Mouse (Mus musculus) hindbrain, embryonic 15.5 days (tissue): Measurements from ENCODE around the gene Gabbr1. TPM values are rescaled to one million over a fixed set of nuclear protein-coding genes. Genes with fewer than 3 reads are reported as not detected.
"Not testable (repeated sequence)": the region's sequence is repeated elsewhere in the genome, so short reads cannot be mapped to it uniquely, and the experiment has no call there.

Source experiments
- ATAC-seq: fragments of 200-750 bp; cut with Nextera tagmentation; 2 replicates; pipeline ENCODE4 v1.8.0; 2017; ENCODE audit warnings: low read depth, moderate number of reproducible peaks, moderate TSS enrichment; ENCODE audit not compliant: low FRiP score
- H3K27ac ChIP-seq: fragments of 300-500 bp; sonication (generic); replicated peaks from 2 replicates; pipeline ENCODE4 v1.5.1; 2015; ENCODE audit warnings: mild to moderate bottlenecking, inconsistent platforms
- H3K27me3 ChIP-seq: fragments of 300-500 bp; sonication (generic); 2 replicates; pipeline ENCODE4 v1.6.1; 2015; ENCODE audit warnings: control low read depth, inconsistent platforms
- H3K36me3 ChIP-seq: fragments of 300-500 bp; sonication (generic); 2 replicates; pipeline ENCODE4 v1.6.1; 2015; ENCODE audit warnings: control low read depth, inconsistent platforms
- H3K4me1 ChIP-seq: fragments of 300-500 bp; sonication (generic); replicated peaks from 2 replicates; pipeline ENCODE4 v1.6.1; 2015; ENCODE audit warnings: control low read depth, inconsistent platforms
- H3K4me2 ChIP-seq: fragments of 300-500 bp; sonication (generic); 2 replicates; pipeline ENCODE4 v1.6.1; 2015; ENCODE audit warnings: moderate library complexity, mild to moderate bottlenecking, inconsistent platforms
- H3K4me3 ChIP-seq: fragments of 300-500 bp; sonication (generic); 2 replicates; pipeline ENCODE4 v1.5.1; 2015; ENCODE audit warnings: mild to moderate bottlenecking, inconsistent platforms
- H3K9ac ChIP-seq: fragments of 300-500 bp; sonication (generic); 2 replicates; pipeline ENCODE4 v1.6.1; 2015; ENCODE audit warnings: inconsistent platforms
- H3K9me3 ChIP-seq: fragments of 300-500 bp; sonication (generic); 2 replicates; pipeline ENCODE4 v1.6.1; 2016; ENCODE audit warnings: control low read depth, inconsistent platforms
- WGBS: fragments of 180-500 bp; shearing (Covaris S2); methylation state at CpG from one replicate; pipeline ENCODE4 v1.1.7; 2015; 5-methylcytosine and 5-hydroxymethylcytosine counted together
- polyA plus RNA-seq: library from polyadenylated mRNA; unstranded; fragments of >200 nt; fragmentation: Nextera tagmentation; extraction: Ambion mirVana; gene quantifications from 2 replicates; pipeline ENCODE4 v1.2.1, GENCODE M21; 2015

Gabbr1 gene
- polyA plus RNA-seq, 1 experiment from 2014 or later, result 86.0 TPM

GRCm38 (mm10) chr17:37018328-37018727, 27.4 kb upstream of the Gabbr1 start:
- Histone ChIP-seq H3K27ac (no peak overlapping the region), H3K4me2 (no peak overlapping the region), H3K27me3 (no peaks in the 10 kb centered on the region), H3K4me3 (no peak overlapping the region), H3K36me3 (no peaks in the 10 kb centered on the region), H3K9ac (no peak overlapping the region), H3K9me3 (no peaks in the 10 kb centered on the region), H3K4me1 (no peaks in the 10 kb centered on the region)
- WGBS, result 55% methylated on average over 3 of the region's 3 CpGs
- ATAC-seq, result no peak

- not testable (repeated sequence) for H3K9me3 ChIP-seq, H3K9ac ChIP-seq, H3K4me2 ChIP-seq, H3K36me3 ChIP-seq, ATAC-seq, H3K4me1 ChIP-seq, H3K27me3 ChIP-seq, H3K4me3 ChIP-seq, H3K27ac ChIP-seq
- WGBS, result 96% methylated on average over 5 of the region's 5 CpGs
These were observed 26.5 kb upstream of the Gabbr1 start for GRCm38 (mm10) chr17:37019242-37019641.

GRCm38 (mm10) chr17:37022628-37023576, 22.9 kb upstream of the Gabbr1 start, which contains the start of gene Mog:
TSS of gene Mog (minus strand) at chr17:37023398.
- H3K27ac ChIP-seq, result no peak within 1 kb of the TSS
- no peaks in the 10 kb centered on the region for H3K9me3 ChIP-seq
- no peak within 1 kb of the TSS for H3K4me3 ChIP-seq
- no peaks in the 10 kb centered on the region for H3K27me3 ChIP-seq
- H3K9ac ChIP-seq, result no peak within 1 kb of the TSS
- H3K4me1 ChIP-seq, result peaks cover 5% of the 10 kb centered on the region; the same call in 1 of the 2 replicates
- no peaks in the 10 kb centered on the region for H3K36me3 ChIP-seq
- ATAC-seq, result no peak
- H3K4me2 ChIP-seq, result no peak within 1 kb of the TSS
- WGBS, result 81% methylated on average over 9 of the region's 9 CpGs

- Histone ChIP-seq H3K9me3 (no peaks in the 10 kb centered on the region), H3K4me1 (peaks cover 10% of the 10 kb centered on the region; the same call in 1 of the 2 replicates), H3K27ac (no peak overlapping the region), H3K9ac (no peak overlapping the region), H3K27me3 (no peaks in the 10 kb centered on the region), H3K36me3 (no peaks in the 10 kb centered on the region), H3K4me3 (no peak overlapping the region), H3K4me2 (no peak overlapping the region)
- no peak for ATAC-seq
- WGBS, result 62% methylated on average over 2 of the region's 2 CpGs
These were observed 19.3 kb upstream of the Gabbr1 start for GRCm38 (mm10) chr17:37026425-37026824.

- H3K4me1 ChIP-seq, result peaks cover 10% of the 10 kb centered on the region; the same call in 1 of the 2 replicates
- H3K27ac ChIP-seq, result peak overlapping the region; percentile 94
- no peak overlapping the region for H3K4me3 ChIP-seq
- no peaks in the 10 kb centered on the region for H3K36me3 ChIP-seq
- no peaks in the 10 kb centered on the region for H3K9me3 ChIP-seq
- 96% methylated on average over 4 of the region's 4 CpGs for WGBS
- no peak for ATAC-seq
- H3K27me3 ChIP-seq, result no peaks in the 10 kb centered on the region
- H3K9ac ChIP-seq, result no peak overlapping the region
- no peak overlapping the region for H3K4me2 ChIP-seq
These were observed 18.3 kb upstream of the Gabbr1 start for GRCm38 (mm10) chr17:37027486-37027885.

GRCm38 (mm10) chr17:37028212-37028611, 17.6 kb upstream of the Gabbr1 start:
- ATAC-seq, result peak; percentile 36
- Histone ChIP-seq H3K27me3 (no peaks in the 10 kb centered on the region), H3K4me1 (peaks cover 10% of the 10 kb centered on the region; the same call in 1 of the 2 replicates), H3K36me3 (no peaks in the 10 kb centered on the region), H3K4me3 (peak overlapping the region; percentile 37), H3K4me2 (peak overlapping the region; percentile 53), H3K27ac (peak overlapping the region; percentile 94), H3K9ac (no peak overlapping the region; the same call in 1 of the 2 replicates), H3K9me3 (no peaks in the 10 kb centered on the region)
- 3% methylated on average over 10 of the region's 10 CpGs for WGBS

- peak overlapping the region; percentile 94 for H3K27ac ChIP-seq
- H3K9ac ChIP-seq, result peak overlapping the region; percentile 43
- WGBS, result under 1% methylated on average over 14 of the region's 14 CpGs
- peak overlapping the region; percentile 53 for H3K4me2 ChIP-seq
- H3K27me3 ChIP-seq, result no peaks in the 10 kb centered on the region
- no peaks in the 10 kb centered on the region for H3K9me3 ChIP-seq
- H3K36me3 ChIP-seq, result no peaks in the 10 kb centered on the region
- peaks cover 10% of the 10 kb centered on the region; the same call in 1 of the 2 replicates for H3K4me1 ChIP-seq
- ATAC-seq, result peak; percentile 99
- peak overlapping the region; percentile 37 for H3K4me3 ChIP-seq
These were observed 17.1 kb upstream of the Gabbr1 start for GRCm38 (mm10) chr17:37028683-37029120.

GRCm38 (mm10) chr17:37029162-37029561, 16.6 kb upstream of the Gabbr1 start:
- WGBS, result 66% methylated on average over 8 of the region's 8 CpGs
- peak overlapping the region; percentile 53 for H3K4me2 ChIP-seq
- H3K36me3 ChIP-seq, result no peaks in the 10 kb centered on the region
- H3K27ac ChIP-seq, result peak overlapping the region; percentile 94
- ATAC-seq, result peak; percentile 21; the same call in 1 of the 2 replicates
- H3K4me1 ChIP-seq, result peaks cover 10% of the 10 kb centered on the region; the same call in 1 of the 2 replicates
- no peaks in the 10 kb centered on the region for H3K9me3 ChIP-seq
- peak overlapping the region; percentile 37 for H3K4me3 ChIP-seq
- H3K27me3 ChIP-seq, result no peaks in the 10 kb centered on the region
- H3K9ac ChIP-seq, result peak overlapping the region; percentile 43

GRCm38 (mm10) chr17:37039127-37039894, 6.5 kb upstream of the Gabbr1 start:
- no peak for ATAC-seq

GRCm38 (mm10) chr17:37044651-37045244, 1.0 kb upstream of the Gabbr1 start:
- WGBS, result 73% methylated on average over 7 of the region's 7 CpGs
- Histone ChIP-seq H3K4me1 (peaks cover 38% of the 10 kb centered on the region), H3K36me3 (no peaks in the 10 kb centered on the region), H3K9me3 (no peaks in the 10 kb centered on the region), H3K4me2 (peak overlapping the region; percentile 77), H3K27ac (peak overlapping the region; percentile 95), H3K4me3 (peak overlapping the region; percentile 88), H3K27me3 (no peaks in the 10 kb centered on the region), H3K9ac (peak overlapping the region; percentile 100)
- no peak for ATAC-seq

More at GRCm38 (mm10) chr17:37039127-37039894, 6.5 kb upstream of the Gabbr1 start:
- no peaks in the 10 kb centered on the region for H3K9me3 ChIP-seq
- no peaks in the 10 kb centered on the region for H3K27me3 ChIP-seq
- no peak overlapping the region for H3K9ac ChIP-seq
- no peak overlapping the region for H3K4me3 ChIP-seq
- WGBS, result 81% methylated on average over 2 of the region's 2 CpGs
- no peak overlapping the region for H3K4me2 ChIP-seq
- no peaks in the 10 kb centered on the region for H3K36me3 ChIP-seq
- no peak overlapping the region for H3K27ac ChIP-seq
- H3K4me1 ChIP-seq, result no peaks in the 10 kb centered on the region

GRCm38 (mm10) chr17:37046312-37047112, 746 bp downstream of the Gabbr1 start:
- H3K9ac ChIP-seq, result peak overlapping the region; percentile 100
- peak overlapping the region; percentile 95 for H3K27ac ChIP-seq
- peak overlapping the region; percentile 77 for H3K4me2 ChIP-seq
- H3K4me3 ChIP-seq, result peak overlapping the region; percentile 88
- no peaks in the 10 kb centered on the region for H3K27me3 ChIP-seq
- under 1% methylated on average over 41 of the region's 58 CpGs for WGBS
- no peaks in the 10 kb centered on the region for H3K9me3 ChIP-seq
- H3K36me3 ChIP-seq, result no peaks in the 10 kb centered on the region
- peaks cover 52% of the 10 kb centered on the region for H3K4me1 ChIP-seq
- ATAC-seq, result peak; percentile 60
